Mouse (Mus musculus) 416B (cell line): ENCODE measurements around the gene Aifm3.

Experiments
- DNase-seq: peaks from one replicate; pipeline ENCODE4 v3.0.0; 2011; ENCODE audit warnings: low read depth

The Aifm3 gene

DNA sequence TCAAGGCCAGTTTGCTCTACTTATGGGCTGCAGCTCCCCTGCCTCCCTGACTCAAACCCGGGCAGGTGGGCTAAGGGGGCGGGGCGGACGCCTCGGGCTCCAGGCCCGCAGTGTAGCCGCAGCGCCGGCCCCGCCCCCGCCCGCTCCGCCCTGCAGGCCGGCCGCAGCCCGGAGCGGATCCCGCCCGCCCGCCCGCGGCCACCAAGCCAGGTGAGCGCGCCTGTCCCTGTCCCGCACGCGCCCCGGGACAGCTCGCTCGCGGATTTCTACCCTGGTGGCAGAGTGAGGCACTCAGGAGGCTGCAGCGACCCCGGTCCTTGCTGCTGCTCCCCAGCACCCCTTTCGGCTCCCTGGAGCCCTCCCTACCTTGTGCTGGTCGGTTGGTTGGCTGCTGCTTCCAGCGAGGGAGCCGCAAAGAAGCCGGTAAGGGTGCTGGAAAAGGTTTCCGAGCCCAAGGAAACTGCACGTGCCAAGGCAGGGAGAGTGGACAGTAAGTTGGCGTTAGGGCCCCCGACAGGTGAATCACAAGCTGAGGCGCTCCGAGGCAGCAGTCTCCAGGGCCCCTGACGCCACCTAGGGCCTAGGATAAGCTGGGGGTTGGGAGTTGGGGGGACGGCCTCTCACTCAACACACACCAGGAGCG, at the start of gene Aifm3:
Aifm3 (plus strand) TSS at position 143 of the 643 bp plus-strand sequence.
- no peak for DNase-seq

GRCm38 (mm10) chr16:17451541-17452372, 37.7 kb upstream of the Aifm3 start, which contains the start of gene Crkl:
TSS of gene Crkl (plus strand) at chr16:17451987.
- DNase-seq: peak; percentile 97

GRCm38 (mm10) chr16:17452373-17452715, 37.1 kb upstream of the Aifm3 start:
- no peak for DNase-seq

- no peak for DNase-seq
These were observed 32.5 kb upstream of the Aifm3 start for GRCm38 (mm10) chr16:17456901-17457300.

DNA sequence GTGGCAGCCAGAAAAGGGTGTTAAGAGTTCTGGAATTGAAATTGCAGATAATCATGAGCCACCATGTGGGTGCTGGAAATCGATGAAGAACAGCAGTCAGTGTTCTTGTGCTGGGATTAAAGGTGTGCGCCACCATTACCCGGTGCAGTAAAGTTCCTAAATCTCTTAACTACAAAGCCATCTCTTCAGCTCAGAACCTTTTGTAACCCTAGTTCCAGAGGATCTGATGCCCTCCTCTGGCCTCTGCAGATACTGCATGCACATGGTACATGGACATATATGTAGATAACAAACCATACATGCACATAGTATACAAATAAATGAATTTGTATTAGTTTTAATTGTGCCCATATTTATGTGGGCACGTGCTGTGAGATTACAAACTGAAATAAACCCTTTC, 29.2 kb upstream of the Aifm3 start:
- DNase-seq: peak; percentile 71

- DNase-seq: peak; percentile 61
These were observed 27.8 kb upstream of the Aifm3 start for GRCm38 (mm10) chr16:17461596-17461995.

- DNase-seq: no peak
These were observed 26.2 kb upstream of the Aifm3 start for GRCm38 (mm10) chr16:17463184-17463583.

DNA sequence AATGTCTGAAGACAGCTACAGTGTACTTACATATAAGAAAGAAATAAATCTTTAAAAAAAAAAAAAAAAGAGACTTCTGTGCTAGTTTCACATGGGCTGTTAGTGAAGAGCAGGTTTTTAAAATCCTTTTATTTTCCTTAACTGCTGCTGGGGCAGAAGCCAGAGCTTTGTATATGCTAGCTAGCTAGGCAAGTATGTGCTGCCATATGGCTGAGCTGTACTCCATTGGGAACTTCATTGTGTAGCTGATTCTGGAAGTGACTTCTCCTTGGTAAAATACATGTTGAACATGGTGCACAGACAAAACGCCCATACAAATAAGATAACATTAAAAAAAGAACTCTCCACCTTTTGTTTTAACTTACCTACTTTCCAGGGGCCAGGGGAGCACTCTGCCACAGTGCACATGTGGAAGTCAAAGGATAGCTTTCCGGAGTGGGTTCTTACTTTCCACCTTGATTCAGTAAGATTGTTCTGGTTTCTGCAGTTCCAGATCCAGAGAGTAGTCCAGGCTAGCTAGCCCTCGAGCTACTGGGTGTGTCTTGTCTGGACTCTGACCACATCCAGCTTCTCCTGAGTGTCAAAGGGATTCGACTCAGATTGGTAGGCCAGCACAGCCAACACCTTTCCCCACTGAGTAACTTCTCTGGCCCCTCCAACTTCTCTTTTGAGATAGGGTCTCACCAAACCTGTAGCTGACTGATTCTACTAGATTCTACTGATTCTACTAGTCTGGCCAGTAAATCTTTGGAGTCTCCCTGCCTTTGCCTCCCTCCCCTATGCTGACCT, 22.3 kb upstream of the Aifm3 start:
- no peak for DNase-seq

- DNase-seq: no peak
These were observed 16.9 kb upstream of the Aifm3 start for GRCm38 (mm10) chr16:17472498-17472897.

GRCm38 (mm10) chr16:17474091-17474490, 15.3 kb upstream of the Aifm3 start:
- DNase-seq: peak; percentile 64

GRCm38 (mm10) chr16:17474761-17475160, 14.7 kb upstream of the Aifm3 start:
- DNase-seq: no peak

DNA sequence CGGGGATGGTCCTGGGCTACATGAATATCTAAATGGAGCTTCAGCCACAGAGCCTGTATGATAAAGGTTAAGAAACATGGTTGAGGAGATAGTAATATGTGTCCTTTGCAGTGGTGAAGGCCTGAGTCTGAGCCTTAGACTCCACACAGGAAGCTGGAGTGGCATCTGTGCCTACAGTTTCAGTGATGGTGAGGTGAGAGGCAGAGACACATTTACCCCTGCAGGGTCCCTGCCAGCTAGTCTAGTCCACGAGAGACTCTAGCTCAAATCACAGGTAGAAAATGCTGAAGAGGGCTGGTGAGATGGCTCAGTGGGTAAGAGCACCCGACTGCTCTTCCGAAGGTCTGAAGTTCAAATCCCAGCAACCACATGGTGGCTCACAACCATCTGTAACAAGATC, 14.1 kb upstream of the Aifm3 start:
- DNase-seq: no peak

DNA sequence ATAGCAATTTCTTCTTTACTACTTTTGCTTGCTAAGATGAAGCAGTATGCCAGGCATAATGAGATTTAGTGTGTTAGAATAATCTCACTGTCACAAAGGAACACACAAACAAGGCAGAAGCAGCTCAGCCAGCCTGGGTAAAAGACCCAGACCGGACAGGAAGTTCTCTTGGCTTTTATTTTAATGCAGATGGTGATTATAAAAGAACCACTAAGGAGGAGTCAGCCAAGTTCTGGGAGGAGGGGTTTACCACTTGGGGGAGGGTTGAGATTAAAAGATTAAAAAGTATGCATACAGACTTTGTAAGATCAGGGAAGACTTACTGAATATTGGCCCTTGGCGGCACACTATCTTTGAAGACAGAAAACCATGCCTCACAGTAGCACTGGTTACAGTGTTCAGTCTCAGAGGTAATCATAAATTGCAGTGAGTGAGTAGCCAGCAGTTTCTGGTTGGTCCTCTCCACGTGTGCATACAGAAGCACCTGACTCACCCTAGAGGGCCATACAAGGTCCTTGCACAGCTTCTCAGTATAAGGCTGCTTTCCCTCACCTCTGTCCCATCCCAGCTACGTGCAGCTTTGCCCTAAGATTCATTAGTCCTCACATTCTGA, 11.0 kb upstream of the Aifm3 start:
- peak; percentile 67 for DNase-seq

- no peak for DNase-seq
These were observed 7.9 kb upstream of the Aifm3 start for GRCm38 (mm10) chr16:17481465-17481864.

GRCm38 (mm10) chr16:17486505-17486904, 2.9 kb upstream of the Aifm3 start:
- DNase-seq: no peak

GRCm38 (mm10) chr16:17488478-17489468, 638 bp upstream of the Aifm3 start:
- DNase-seq: peak; percentile 39

DNA sequence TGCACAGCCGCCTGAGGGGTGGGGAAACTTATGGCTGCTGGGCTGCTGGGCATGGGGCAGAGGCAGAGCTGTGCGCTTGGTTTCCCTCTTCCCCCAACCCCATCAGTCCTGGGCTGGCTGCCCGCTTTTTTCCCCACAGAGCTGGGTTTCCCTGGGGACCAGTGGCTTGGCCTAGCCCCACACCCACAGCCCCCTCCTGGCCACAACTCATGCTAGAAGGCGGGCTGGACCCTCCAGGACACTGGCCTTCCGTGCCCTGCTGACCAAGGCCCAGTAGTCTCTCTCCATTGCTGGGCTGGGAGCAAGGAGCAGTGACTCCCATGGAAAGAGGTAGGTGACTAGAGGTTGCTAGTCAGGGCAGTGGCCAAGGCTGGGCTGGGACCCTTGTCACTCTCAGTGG, 1.7 kb downstream of the Aifm3 start:
- no peak for DNase-seq

- no peak for DNase-seq
These were observed 2.6 kb downstream of the Aifm3 start for GRCm38 (mm10) chr16:17491896-17492561.

DNA sequence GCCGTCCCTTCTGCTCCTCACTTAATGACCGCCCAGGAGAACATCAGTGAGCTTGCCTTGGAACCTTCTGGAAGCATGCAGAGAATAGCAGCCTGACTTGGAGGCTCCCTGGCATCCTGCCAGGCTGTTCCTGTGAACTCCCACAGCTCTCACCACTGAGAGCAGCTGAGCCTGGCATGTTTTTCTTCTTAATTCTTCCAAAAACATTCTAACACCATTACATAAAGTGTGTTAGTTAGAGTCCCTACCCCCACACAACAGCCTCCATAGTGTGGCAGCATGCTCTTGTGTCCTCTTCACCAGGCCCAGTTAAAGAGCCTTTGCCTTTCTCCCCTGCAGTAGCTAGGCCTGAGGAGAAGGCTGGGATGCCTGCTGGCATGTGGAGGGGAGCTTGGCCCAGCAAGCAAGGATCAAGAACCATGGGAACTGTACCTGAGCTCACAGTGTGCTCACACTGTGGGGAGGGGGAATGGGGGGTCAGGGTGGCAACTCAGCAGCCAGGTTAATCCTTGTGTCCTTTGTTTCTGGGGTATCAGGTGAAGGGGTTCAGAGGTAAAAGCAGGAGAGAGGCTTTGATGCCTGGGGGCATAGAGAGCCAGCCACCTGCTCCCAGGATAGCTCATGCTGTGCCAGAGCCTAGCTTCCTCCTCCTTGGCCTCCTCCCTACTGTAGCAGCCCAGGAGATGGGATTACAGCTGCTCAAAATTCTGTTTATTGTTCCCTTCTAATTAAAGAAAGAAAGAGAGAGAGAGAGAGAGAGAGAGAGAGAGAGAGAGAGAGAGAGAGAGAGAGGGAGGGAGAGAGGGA, 7.3 kb downstream of the Aifm3 start:
- DNase-seq: no peak
